Mouse (Mus musculus): ENCODE data around the gene Abhd17a.

Abhd17a gene

GRCm38 (mm10) chr10:80576351-80577194 lies 13.6 kb downstream of the Abhd17a start:
- DNase-seq (ENCODE audit: low spot score in 2 of 2) = peak; percentile 42 to 49

- DNase-seq (ENCODE audit: low spot score in 2 of 2) = no peak
These were observed 14.2 kb downstream of the Abhd17a start for GRCm38 (mm10) chr10:80575925-80576324.

- no peak for DNase-seq (ENCODE audit: low spot score in 2 of 2)
These were observed 15.2 kb downstream of the Abhd17a start for GRCm38 (mm10) chr10:80574896-80575295.

GRCm38 (mm10) chr10:80573944-80574343 lies 16.2 kb downstream of the Abhd17a start:
- no peak for DNase-seq (ENCODE audit: low spot score in 2 of 2)

- no peak for DNase-seq (ENCODE audit: low spot score in 2 of 2)
These were observed 17.7 kb downstream of the Abhd17a start for GRCm38 (mm10) chr10:80572477-80572876.

GRCm38 (mm10) chr10:80570871-80571836 lies 19.0 kb downstream of the Abhd17a start:
- no peak for DNase-seq (ENCODE audit: low spot score in 2 of 2)

- no peak for DNase-seq (ENCODE audit: low spot score in 2 of 2)
These were observed 19.7 kb downstream of the Abhd17a start for GRCm38 (mm10) chr10:80570419-80570818.

- DNase-seq (ENCODE audit: low spot score in 2 of 2) = peak; percentile 42 to 71
These were observed 20.5 kb downstream of the Abhd17a start for GRCm38 (mm10) chr10:80569664-80570066.

GRCm38 (mm10) chr10:80568876-80569275 lies 21.3 kb downstream of the Abhd17a start:
- no peak for DNase-seq (ENCODE audit: low spot score in 2 of 2)

GRCm38 (mm10) chr10:80566375-80567092 lies 23.6 kb downstream of the Abhd17a start:
- DNase-seq (ENCODE audit: low spot score in 2 of 2) = peak; percentile 72 to 80

GRCm38 (mm10) chr10:80561116-80561944 lies 28.8 kb downstream of the Abhd17a start, which contains the start of gene Rexo1:
TSS of gene Rexo1 (minus strand) at chr10:80561560.
- DNase-seq (ENCODE audit: low spot score in 2 of 2) = peak; percentile 90 to 96

GRCm38 (mm10) chr10:80560621-80561020 lies 29.5 kb downstream of the Abhd17a start:
- no peak for DNase-seq (ENCODE audit: low spot score in 2 of 2)

GRCm38 (mm10) chr10:80559431-80559830 lies 30.7 kb downstream of the Abhd17a start:
- no peak for DNase-seq (ENCODE audit: low spot score in 2 of 2)

- DNase-seq (ENCODE audit: low spot score in 2 of 2) = peak; percentile 51 to 66
These were observed 32.7 kb downstream of the Abhd17a start for GRCm38 (mm10) chr10:80557346-80557965.

- no peak for DNase-seq (ENCODE audit: low spot score in 2 of 2)
These were observed 36.1 kb downstream of the Abhd17a start for GRCm38 (mm10) chr10:80553997-80554396.

GRCm38 (mm10) chr10:80553575-80553974 lies 36.6 kb downstream of the Abhd17a start:
- DNase-seq (ENCODE audit: low spot score in 2 of 2) = no peak

GRCm38 (mm10) chr10:80552364-80552763 lies 37.8 kb downstream of the Abhd17a start:
- no peak for DNase-seq (ENCODE audit: low spot score in 2 of 2)

- no peak for DNase-seq (ENCODE audit: low spot score in 2 of 2)
These were observed 40.9 kb downstream of the Abhd17a start for GRCm38 (mm10) chr10:80549279-80549678.

GRCm38 (mm10) chr10:80548428-80549006 lies 41.6 kb downstream of the Abhd17a start:
- peak; percentile 35 to 40 for DNase-seq (ENCODE audit: low spot score in 2 of 2)

- no peak for DNase-seq (ENCODE audit: low spot score in 2 of 2)
These were observed 42.6 kb downstream of the Abhd17a start for GRCm38 (mm10) chr10:80547539-80547938.

Measured in heart, adult 9 months (tissue).